Mouse (Mus musculus) midbrain, embryonic 10.5 days (tissue): ENCODE results near the gene Kcnj10. TPM values are rescaled to one million over a fixed set of nuclear protein-coding genes. Genes with fewer than 3 reads are reported as not detected.
A peak's percentile ranks its signal among the peaks of the same experiment; 100 is the strongest.

Source experiments
- DNase-seq: peaks from one replicate; pipeline ENCODE4 v3.0.0-alpha.2; 2017; ENCODE audit warnings: low spot score
- H3K27ac ChIP-seq: fragments of 300-500 bp; sonication (generic); replicated peaks from 2 replicates; pipeline ENCODE4 v1.5.1; 2016; ENCODE audit warnings: mild to moderate bottlenecking
- H3K27me3 ChIP-seq: fragments of 300-500 bp; sonication (generic); 2 replicates; pipeline ENCODE4 v1.6.1; 2016; ENCODE audit warnings: low read depth, mild to moderate bottlenecking; ENCODE audit not compliant: poor library complexity, severe bottlenecking
- H3K36me3 ChIP-seq: fragments of 300-500 bp; sonication (generic); 2 replicates; pipeline ENCODE4 v1.6.1; 2016; ENCODE audit warnings: mild to moderate bottlenecking, moderate library complexity
- H3K4me1 ChIP-seq: fragments of 300-500 bp; sonication (generic); 2 replicates; pipeline ENCODE4 v1.6.1; 2016
- H3K4me3 ChIP-seq: fragments of 300-500 bp; sonication (generic); 2 replicates; pipeline ENCODE4 v1.5.1; 2016; ENCODE audit warnings: mild to moderate bottlenecking, moderate library complexity
- H3K9me3 ChIP-seq: fragments of 300-500 bp; sonication (generic); replicated peaks from 2 replicates; pipeline ENCODE4 v1.6.1; 2016; ENCODE audit warnings: mild to moderate bottlenecking
- WGBS: fragments of 180-500 bp; shearing (Covaris S2); methylation state at CpG from one replicate; pipeline ENCODE4 v1.1.7; 2016; 5-methylcytosine and 5-hydroxymethylcytosine counted together
- polyA plus RNA-seq: library from polyadenylated mRNA; unstranded; fragments of >200 nt; fragmentation: Nextera tagmentation; extraction: Ambion mirVana; gene quantifications from 2 replicates; pipeline ENCODE4 v1.2.1, GENCODE M21; 2016

Gene Kcnj10
- polyA plus RNA-seq = 0.46 and 0.75 TPM in 2 replicates

- Histone ChIP-seq H3K4me3 (peak within 1 kb of the TSS; percentile 68), H3K27ac (peak within 1 kb of the TSS; percentile 76), H3K27me3 (peaks cover 69% of the 10 kb centered on the region), H3K9me3 (no peaks in the 10 kb centered on the region), H3K4me1 (peaks cover 42% of the 10 kb centered on the region), H3K36me3 (no peaks in the 10 kb centered on the region)
- peak; percentile 90 for DNase-seq
- WGBS = 1% methylated on average over 37 of the region's 38 CpGs
These were observed at the start of gene Kcnj10 for GRCm38 (mm10) chr1:172340729-172341321. Gene Kcnj10 (plus strand): TSS chr1:172341210.

- WGBS = 88% methylated on average over 2 of the region's 2 CpGs
These were observed 48.1 kb upstream of the Kcnj10 start for GRCm38 (mm10) chr1:172292880-172293279.

DNA sequence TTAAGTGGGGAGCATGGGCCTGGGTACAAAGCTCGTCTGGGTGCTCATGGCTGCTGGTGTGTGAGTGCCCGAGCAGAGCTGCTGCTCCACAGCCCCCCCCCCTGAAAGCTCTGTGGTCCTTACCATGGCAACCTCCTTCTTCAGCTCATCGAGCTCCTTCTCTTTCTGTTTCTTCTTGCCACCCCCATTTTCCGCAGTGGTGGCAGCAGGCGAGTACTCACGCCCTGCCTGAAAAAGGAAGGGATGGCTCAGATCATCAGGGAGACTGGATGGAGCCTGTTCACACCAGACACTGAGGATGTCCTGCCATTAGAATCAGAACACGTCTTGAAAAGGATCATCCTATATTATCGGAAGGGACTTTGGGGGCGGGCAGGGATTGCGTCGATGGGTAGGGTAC is 47.6 kb upstream of the Kcnj10 start:
- Histone ChIP-seq H3K9me3 (no peaks in the 10 kb centered on the region), H3K36me3 (no peaks in the 10 kb centered on the region), H3K4me1 (peaks cover 30% of the 10 kb centered on the region), H3K27me3 (peaks cover 29% of the 10 kb centered on the region), H3K27ac (no peak overlapping the region), H3K4me3 (no peak overlapping the region)
- DNase-seq = no peak
- 84% methylated on average over 11 of the region's 11 CpGs for WGBS

More at GRCm38 (mm10) chr1:172292880-172293279, 48.1 kb upstream of the Kcnj10 start:
- Histone ChIP-seq H3K4me1 (peaks cover 24% of the 10 kb centered on the region), H3K27ac (no peak overlapping the region), H3K4me3 (no peak overlapping the region), H3K36me3 (no peaks in the 10 kb centered on the region), H3K9me3 (no peaks in the 10 kb centered on the region), H3K27me3 (peaks cover 24% of the 10 kb centered on the region)
- no peak for DNase-seq

DNA sequence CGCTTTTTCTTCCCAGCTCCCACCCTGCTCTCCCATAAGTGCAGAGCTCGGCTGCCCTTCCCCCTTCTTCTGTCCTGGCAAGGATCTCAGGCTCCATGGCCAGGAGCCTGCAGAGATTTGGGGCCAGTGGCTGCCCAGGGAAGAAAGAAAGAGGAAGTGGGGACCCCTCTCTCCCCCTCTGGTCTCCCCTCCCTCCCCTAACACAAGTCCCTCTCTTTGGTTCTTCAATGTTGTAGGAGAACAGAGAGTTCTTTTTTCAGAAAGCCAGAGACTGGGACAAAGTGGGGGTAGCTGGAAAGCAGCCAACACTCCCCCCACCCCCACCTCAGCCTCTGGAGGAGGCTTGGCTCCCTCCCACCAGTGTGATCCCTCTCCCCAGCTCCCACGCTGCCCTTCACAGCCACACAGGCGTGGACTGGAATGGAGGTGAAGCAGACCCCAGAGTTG is 45.2 kb upstream of the Kcnj10 start:
- peaks cover 40% of the 10 kb centered on the region for H3K4me1 ChIP-seq
- H3K9me3 ChIP-seq = no peaks in the 10 kb centered on the region
- WGBS = 64% methylated on average over 4 of the region's 4 CpGs
- H3K27me3 ChIP-seq = peaks cover 50% of the 10 kb centered on the region
- H3K36me3 ChIP-seq = no peaks in the 10 kb centered on the region
- H3K27ac ChIP-seq = peak overlapping the region; percentile 57
- no peak for DNase-seq
- no peak overlapping the region for H3K4me3 ChIP-seq

DNA sequence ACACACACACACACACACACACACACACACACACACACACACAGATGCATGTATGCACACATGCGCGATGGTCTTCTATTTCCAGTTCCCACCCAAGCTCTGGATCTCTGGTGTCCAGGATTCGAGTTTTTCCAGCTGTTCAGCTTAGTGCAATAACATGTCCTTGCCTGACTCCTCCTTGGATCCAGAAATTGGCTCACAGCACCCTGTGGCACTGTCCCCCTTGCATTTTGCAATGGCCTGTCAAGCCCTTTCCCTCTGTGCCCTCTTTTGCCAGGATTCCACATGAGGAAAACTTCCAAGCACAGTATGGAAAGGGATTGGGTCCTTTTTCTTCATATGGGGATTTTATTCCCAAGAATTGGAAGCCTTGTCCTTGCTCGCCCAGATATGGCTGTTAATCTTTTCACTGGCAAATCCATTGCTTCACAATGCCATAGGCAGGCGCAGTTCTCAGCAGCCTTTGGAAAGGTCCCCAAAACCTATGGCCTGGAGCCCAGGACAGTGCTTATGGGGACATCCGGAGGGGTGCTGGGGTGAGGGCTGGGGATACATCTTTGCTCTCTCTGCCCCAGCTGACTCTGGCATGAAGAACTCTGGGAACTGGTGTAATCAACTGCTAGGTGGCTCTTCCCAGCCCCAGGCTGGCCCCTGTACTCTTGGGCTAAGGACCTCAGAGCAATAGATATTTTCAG is 44.0 kb upstream of the Kcnj10 start:
- no peaks in the 10 kb centered on the region for H3K36me3 ChIP-seq
- 81% methylated on average over 6 of the region's 6 CpGs for WGBS
- H3K4me3 ChIP-seq = peak overlapping the region; percentile 31; the same call in 1 of the 2 replicates
- H3K4me1 ChIP-seq = peaks cover 52% of the 10 kb centered on the region
- peaks cover 62% of the 10 kb centered on the region for H3K27me3 ChIP-seq
- peak overlapping the region; percentile 72 for H3K27ac ChIP-seq
- DNase-seq = no peak
- no peaks in the 10 kb centered on the region for H3K9me3 ChIP-seq

- H3K4me3 ChIP-seq = peak within 1 kb of the TSS; percentile 31
- H3K36me3 ChIP-seq = no peaks in the 10 kb centered on the region
- H3K27ac ChIP-seq = peak within 1 kb of the TSS; percentile 72
- H3K9me3 ChIP-seq = no peaks in the 10 kb centered on the region
- peaks cover 61% of the 10 kb centered on the region for H3K4me1 ChIP-seq
- DNase-seq = peak; percentile 48
- peaks cover 68% of the 10 kb centered on the region for H3K27me3 ChIP-seq
- WGBS = 13% methylated on average over 16 of the region's 16 CpGs
These were observed 43.1 kb upstream of the Kcnj10 start, which contains the start of gene Atp1a2 for GRCm38 (mm10) chr1:172297611-172298537. Gene Atp1a2 (minus strand): TSS chr1:172298064.

DNA sequence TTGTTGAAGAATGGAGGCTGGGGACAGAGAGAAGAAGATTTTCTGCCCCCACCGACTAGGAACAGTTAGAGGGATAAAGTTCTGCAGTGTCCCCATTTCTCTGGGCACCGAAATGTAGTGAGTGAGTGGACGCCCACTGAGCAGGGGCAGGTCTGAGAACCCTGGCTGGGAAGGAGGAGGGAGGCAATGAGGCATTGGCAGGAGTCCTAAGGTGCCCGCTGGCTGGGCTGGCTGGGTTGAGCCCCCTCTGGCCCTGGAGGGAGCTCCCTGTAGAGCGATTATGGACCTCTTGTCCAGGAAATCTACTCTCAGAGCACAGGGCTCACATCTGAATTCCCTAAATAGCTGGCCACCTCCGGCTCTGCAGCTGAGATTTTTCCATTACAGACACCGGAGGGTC is 41.5 kb upstream of the Kcnj10 start:
- no peak overlapping the region for H3K27ac ChIP-seq
- DNase-seq = no peak
- peaks cover 72% of the 10 kb centered on the region for H3K27me3 ChIP-seq
- H3K4me3 ChIP-seq = no peak overlapping the region
- WGBS = 61% methylated on average over 7 of the region's 7 CpGs
- H3K36me3 ChIP-seq = no peaks in the 10 kb centered on the region
- H3K4me1 ChIP-seq = peaks cover 73% of the 10 kb centered on the region
- H3K9me3 ChIP-seq = no peaks in the 10 kb centered on the region

DNA sequence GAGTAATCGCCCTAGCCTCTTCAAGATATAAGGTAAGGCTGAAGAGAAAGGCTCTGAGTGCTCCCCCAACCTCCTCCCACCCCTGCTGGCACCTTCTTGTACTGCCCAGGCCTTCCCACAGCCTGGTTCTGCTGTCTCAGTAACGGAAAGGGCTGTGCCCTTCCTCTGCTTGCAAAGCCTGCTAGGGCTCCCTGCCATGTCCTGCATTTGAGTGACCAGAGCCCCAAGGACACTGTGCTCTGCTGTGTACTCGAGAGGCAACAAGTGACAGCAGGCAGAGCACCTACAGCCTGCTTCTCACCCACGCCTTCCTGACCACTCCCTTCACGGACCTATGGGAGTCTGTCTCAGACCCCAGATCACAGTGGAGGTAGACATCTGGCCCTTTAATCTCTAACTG is 40.8 kb upstream of the Kcnj10 start:
- peaks cover 72% of the 10 kb centered on the region for H3K27me3 ChIP-seq
- no peaks in the 10 kb centered on the region for H3K36me3 ChIP-seq
- DNase-seq = no peak
- H3K9me3 ChIP-seq = no peaks in the 10 kb centered on the region
- H3K4me3 ChIP-seq = no peak overlapping the region
- 57% methylated on average over 5 of the region's 5 CpGs for WGBS
- H3K27ac ChIP-seq = no peak overlapping the region
- peaks cover 73% of the 10 kb centered on the region for H3K4me1 ChIP-seq

GRCm38 (mm10) chr1:172301180-172301579 is 39.8 kb upstream of the Kcnj10 start:
- Histone ChIP-seq H3K27ac (peak overlapping the region; percentile 61), H3K27me3 (peaks cover 65% of the 10 kb centered on the region), H3K9me3 (no peaks in the 10 kb centered on the region), H3K4me3 (no peak overlapping the region), H3K36me3 (no peaks in the 10 kb centered on the region), H3K4me1 (peaks cover 65% of the 10 kb centered on the region)
- 48% methylated on average over 12 of the region's 12 CpGs for WGBS
- no peak for DNase-seq

GRCm38 (mm10) chr1:172302311-172302710 is 38.7 kb upstream of the Kcnj10 start:
- no peak overlapping the region for H3K4me3 ChIP-seq
- no peaks in the 10 kb centered on the region for H3K9me3 ChIP-seq
- H3K27me3 ChIP-seq = peaks cover 54% of the 10 kb centered on the region
- WGBS = 55% methylated on average over 3 of the region's 3 CpGs
- H3K27ac ChIP-seq = 0 out of 2 replicates have a peak overlapping the region, but pooled peaks have one; percentile 61
- peaks cover 58% of the 10 kb centered on the region for H3K4me1 ChIP-seq
- no peak for DNase-seq
- no peaks in the 10 kb centered on the region for H3K36me3 ChIP-seq

GRCm38 (mm10) chr1:172302851-172303250 is 38.2 kb upstream of the Kcnj10 start:
- H3K36me3 ChIP-seq = no peaks in the 10 kb centered on the region
- H3K4me3 ChIP-seq = peak overlapping the region; percentile 0; the same call in 1 of the 2 replicates
- peaks cover 56% of the 10 kb centered on the region for H3K4me1 ChIP-seq
- WGBS = 14% methylated on average over 6 of the region's 6 CpGs
- H3K9me3 ChIP-seq = no peaks in the 10 kb centered on the region
- peak overlapping the region; percentile 61; the same call in 1 of the 2 replicates for H3K27ac ChIP-seq
- DNase-seq = peak; percentile 63
- H3K27me3 ChIP-seq = peaks cover 48% of the 10 kb centered on the region

GRCm38 (mm10) chr1:172304443-172304842 is 36.6 kb upstream of the Kcnj10 start:
- Histone ChIP-seq H3K36me3 (no peaks in the 10 kb centered on the region), H3K27ac (0 out of 2 replicates have a peak overlapping the region, but pooled peaks have one; percentile 10), H3K9me3 (no peaks in the 10 kb centered on the region), H3K4me3 (no peak overlapping the region), H3K4me1 (peaks cover 55% of the 10 kb centered on the region), H3K27me3 (peaks cover 33% of the 10 kb centered on the region)
- WGBS = 82% methylated on average over 6 of the region's 6 CpGs
- DNase-seq = peak; percentile 12
